Mouse (Mus musculus) central nervous system, embryonic 18 days (tissue): ENCODE measurements around the gene Dip2a. TPM values are rescaled to one million over a fixed set of nuclear protein-coding genes. Genes with fewer than 3 reads are reported as not detected.

Experiments used
- polyA plus RNA-seq: library from polyadenylated mRNA; depleted of rRNA; stranded (reverse); fragments of >200 nt; gene quantifications from 2 replicates; pipeline ENCODE4 v1.2.3, GENCODE M21; 2012; rRNA removed

The Dip2a gene
- 48.4 and 50.4 TPM in 2 replicates for polyA plus RNA-seq

DNA sequence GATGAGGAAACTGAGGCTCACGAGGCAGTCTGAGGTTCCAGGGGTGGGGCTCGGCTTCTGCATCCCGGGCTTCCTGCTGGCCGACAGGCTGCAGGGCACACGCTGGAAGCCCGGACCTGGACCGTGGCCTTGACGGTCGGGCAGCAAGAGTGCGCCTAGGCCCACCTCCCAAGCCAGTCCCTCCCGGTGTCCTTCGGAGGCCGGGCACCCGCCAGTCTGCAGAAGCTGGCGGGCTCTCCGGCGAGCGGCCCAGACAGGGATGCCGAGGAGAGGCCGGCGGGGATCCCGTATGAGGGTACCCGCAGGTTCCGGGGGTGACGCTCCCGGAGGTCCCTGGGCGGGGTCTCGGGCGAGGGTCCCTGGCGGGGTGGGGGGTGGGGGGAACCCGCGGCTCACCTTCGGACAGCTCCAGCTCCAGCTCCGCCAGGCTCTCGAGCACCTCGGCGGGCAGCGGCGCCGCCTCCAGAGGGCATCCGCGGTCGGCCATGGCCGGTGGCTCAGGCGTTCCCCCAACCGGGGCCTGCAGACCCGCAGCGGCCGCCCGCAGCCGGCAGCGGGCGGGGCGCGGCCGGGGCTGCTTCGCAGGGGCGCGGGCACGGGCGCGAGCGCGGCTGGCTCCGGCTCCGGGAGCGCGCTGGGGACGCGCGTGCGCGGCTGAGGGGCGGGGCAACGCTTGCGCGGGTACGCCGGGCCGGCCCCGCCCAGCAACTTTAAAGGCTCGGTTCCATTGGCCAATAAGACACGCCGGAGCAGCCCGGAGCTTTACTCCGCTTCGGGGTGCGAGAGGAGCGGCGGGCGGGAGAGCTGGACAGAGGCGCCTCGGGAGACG is at the start of gene Dip2a:
Gene Dip2a, minus strand, starts transcription at position 581 of the 829 bp plus-strand sequence.

DNA sequence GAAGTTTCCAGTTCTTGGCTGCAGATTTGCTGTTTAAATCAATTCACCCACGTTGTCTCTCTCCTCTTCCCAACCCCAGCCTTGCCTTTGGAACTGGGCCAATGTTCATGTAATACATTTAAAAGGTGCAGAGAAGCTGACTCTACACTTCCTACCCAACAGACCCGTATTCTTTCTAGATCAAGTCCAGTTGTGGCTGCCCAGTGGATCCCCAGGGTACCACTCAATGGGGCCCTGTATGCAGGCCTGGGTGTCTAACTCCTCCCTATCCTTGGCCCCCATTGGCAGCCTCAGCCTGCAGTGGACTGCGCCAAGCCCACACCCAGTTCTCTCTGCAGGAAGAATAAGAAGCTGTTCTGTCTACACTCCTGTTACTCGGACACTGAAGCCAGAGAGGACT is 91.6 kb downstream of the Dip2a start, which contains the start of gene S100b:
Gene S100b, plus strand, starts transcription at position 318 of the 400 bp plus-strand sequence.

GRCm38 (mm10) chr10:76237341-76238225 is 107.5 kb downstream of the Dip2a start, which contains the start of gene Prmt2:
Gene Prmt2, minus strand, starts transcription at chr10:76237865.

Other genes with a start within 250 kb of the Dip2a start
- 0.01 and 0.05 TPM in 2 replicates for gene Slc5a4b, start 234.3 kb downstream of the Dip2a start, polyA plus RNA-seq
- gene Slc5a4a, start 197.8 kb downstream of the Dip2a start, polyA plus RNA-seq: 0.19 and 0.30 TPM in 2 replicates
- 321 and 322 TPM in 2 replicates for gene Prmt2, start 107.4 kb downstream of the Dip2a start, polyA plus RNA-seq
- 4.5 and 11.0 TPM in 2 replicates for gene S100b, start 91.4 kb downstream of the Dip2a start, polyA plus RNA-seq
- gene AC141477.1, start 95.2 kb upstream of the Dip2a start, polyA plus RNA-seq: not detected in 2 replicates
- gene Pcnt, start 97.5 kb upstream of the Dip2a start, polyA plus RNA-seq: 18.0 and 18.4 TPM in 2 replicates
- gene 2610028H24Rik, start 103.8 kb upstream of the Dip2a start, polyA plus RNA-seq: 0.04 TPM in 1 of 2 replicates, not detected in the other
- 54.4 and 55.4 TPM in 2 replicates for gene Mcm3ap, start 123.6 kb upstream of the Dip2a start, polyA plus RNA-seq
- 3.0 and 3.1 TPM in 2 replicates for gene Ybey, start 123.8 kb upstream of the Dip2a start, polyA plus RNA-seq
- 58.2 and 59.2 TPM in 2 replicates for gene Lss, start 186.3 kb upstream of the Dip2a start, polyA plus RNA-seq
- gene Spatc1l, start 217.0 kb upstream of the Dip2a start, polyA plus RNA-seq: 0.39 and 0.62 TPM in 2 replicates
- gene Ftcd, start 230.4 kb upstream of the Dip2a start, polyA plus RNA-seq: 0.13 TPM in 2 replicates